Mouse (Mus musculus) stomach, postnatal 0 days (tissue): ENCODE results near the gene Cdc42se1.

ENCODE experiments used
- CTCF ChIP-seq: IDR thresholded peaks from 2 replicates; pipeline ENCODE4 v1.5.1; 2016; ENCODE audit warnings: antibody characterized with exemption, low read depth, mild to moderate bottlenecking, moderate library complexity
- EP300 ChIP-seq: optimal IDR thresholded peaks from 2 replicates; pipeline ENCODE3; 2016; ENCODE audit warnings: antibody characterized with exemption

DNA sequence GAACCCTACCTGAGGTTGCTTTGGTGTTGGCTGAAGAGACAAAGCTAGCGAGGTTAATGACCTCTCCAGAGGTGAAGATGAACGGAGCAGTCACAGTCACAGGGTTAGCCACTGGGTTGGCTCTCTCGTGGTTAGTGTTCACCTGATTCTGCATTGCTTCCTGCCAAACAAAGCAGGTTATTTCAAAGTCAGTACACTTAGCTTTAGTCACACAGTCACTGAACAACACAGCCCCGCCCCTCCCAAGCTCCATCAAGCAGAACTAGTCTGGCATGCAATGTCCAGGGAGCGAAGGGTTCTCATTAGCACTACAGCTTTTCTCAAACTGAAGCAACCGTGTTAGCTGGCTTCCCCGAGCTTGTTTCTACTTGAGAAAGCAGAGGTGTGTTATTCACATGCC, 28.4 kb upstream of the Cdc42se1 start:
- TF ChIP-seq CTCF: no peak
- no peak for TF ChIP-seq EP300
